Mouse (Mus musculus) bone marrow, adult 2 months (tissue): ENCODE data around the gene Gab3.

Source experiments
- CTCF ChIP-seq: fragments of 200-500 bp; IDR thresholded peaks from 2 replicates; pipeline ENCODE4 v1.5.1; 2011; ENCODE audit warnings: low read length, control low read depth; ENCODE audit not compliant: control insufficient read depth, insufficient read depth
- POLR2A ChIP-seq: fragments of 200-500 bp; IDR thresholded peaks from 2 replicates; pipeline ENCODE4 v1.6.1; 2011; ENCODE audit warnings: low read depth, mild to moderate bottlenecking, control low read depth, low read length, borderline replicate concordance; ENCODE audit not compliant: control insufficient read depth

- no peak for TF ChIP-seq CTCF
- no peak for TF ChIP-seq POLR2A
Measured at GRCm38 (mm10) chrX:75102293-75102692, 17.0 kb upstream of the Gab3 start.
